Mouse (Mus musculus) olfactory bulb, adult 2 months (tissue): ENCODE measurements around the gene 2700097O09Rik. TPM values are rescaled to one million over a fixed set of nuclear protein-coding genes. Genes with fewer than 3 reads are reported as not detected.

Source experiments
- H3K27ac ChIP-seq: fragments of 200-500 bp; 2 replicates; pipeline ENCODE4 v1.5.1; 2012; ENCODE audit warnings: low read depth, low read length; ENCODE audit not compliant: insufficient read depth
- H3K4me1 ChIP-seq: fragments of 200-500 bp; 2 replicates; pipeline ENCODE4 v1.6.1; 2012; ENCODE audit warnings: low read length; ENCODE audit not compliant: control insufficient read depth, insufficient read depth
- H3K4me3 ChIP-seq: fragments of 200-500 bp; 2 replicates; pipeline ENCODE4 v1.5.1; 2012; ENCODE audit warnings: mild to moderate bottlenecking, low read depth, low read length, moderate library complexity; ENCODE audit not compliant: insufficient read depth
- CTCF ChIP-seq: fragments of 200-500 bp; IDR thresholded peaks from 2 replicates; pipeline ENCODE4 v1.5.1; 2012; ENCODE audit warnings: low read depth, mild to moderate bottlenecking, low read length, moderate library complexity; ENCODE audit not compliant: insufficient read depth
- POLR2A ChIP-seq: fragments of 200-500 bp; IDR thresholded peaks from 2 replicates; pipeline ENCODE4 v1.6.1; 2012; ENCODE audit warnings: mild to moderate bottlenecking, low read depth, low read length, moderate library complexity; ENCODE audit not compliant: insufficient read depth
- WGBS: fragments of 180-500 bp; shearing (Covaris S2); methylation state at CpG from one replicate; pipeline ENCODE4 v1.1.7; 2018; 5-methylcytosine and 5-hydroxymethylcytosine counted together
- polyA plus RNA-seq: library from polyadenylated mRNA; stranded (reverse); fragments of >200 nt; gene quantifications from 2 replicates; pipeline ENCODE4 v1.2.4, GENCODE M21; 2012; ENCODE audit warnings: low replicate concordance; ENCODE audit not compliant: missing spikeins, insufficient read depth, insufficient read length

The 2700097O09Rik gene
- polyA plus RNA-seq, 1 experiment = not detected

GRCm38 (mm10) chr12:55051210-55052173 lies 28.4 kb downstream of the 2700097O09Rik start:
- WGBS = 92% methylated on average over 8 of the region's 8 CpGs
- no peak overlapping the region for H3K4me3 ChIP-seq
- H3K27ac ChIP-seq = no peak overlapping the region
- TF ChIP-seq POLR2A (no peak), CTCF (no peak)
- H3K4me1 ChIP-seq = no peaks in the 10 kb centered on the region

- Histone ChIP-seq H3K27ac (no peak overlapping the region), H3K4me1 (no peaks in the 10 kb centered on the region), H3K4me3 (no peak overlapping the region)
- TF ChIP-seq CTCF (no peak), POLR2A (no peak)
- WGBS = 94% methylated on average over 8 of the region's 8 CpGs
Observed at GRCm38 (mm10) chr12:55049731-55050353, 30.1 kb downstream of the 2700097O09Rik start.

DNA sequence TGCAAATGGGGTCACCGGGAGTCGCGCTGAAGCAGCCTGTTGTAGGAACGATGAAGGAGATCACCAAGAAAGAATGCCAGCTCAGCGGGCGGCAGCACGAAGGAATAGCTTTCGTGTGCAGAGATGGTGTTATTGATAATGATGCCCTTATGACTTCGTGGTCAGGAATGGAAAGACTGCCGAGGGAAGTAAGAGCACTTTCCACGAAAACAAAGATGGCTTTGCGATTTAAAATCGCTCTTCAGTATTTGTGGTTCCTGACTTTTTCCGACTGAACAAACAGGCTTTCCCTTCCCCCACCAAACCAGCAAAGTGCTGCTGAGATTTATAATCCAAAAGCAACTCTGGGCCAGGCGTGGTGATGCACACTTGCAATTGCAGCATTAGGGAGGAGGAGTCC lies 38.9 kb downstream of the 2700097O09Rik start:
- Histone ChIP-seq H3K27ac (no peak overlapping the region), H3K4me3 (no peak overlapping the region), H3K4me1 (no peaks in the 10 kb centered on the region)
- 83% methylated on average over 15 of the region's 15 CpGs for WGBS
- no peak for TF ChIP-seq POLR2A
- no peak for TF ChIP-seq CTCF

- Histone ChIP-seq H3K27ac (no peak overlapping the region), H3K4me1 (no peaks in the 10 kb centered on the region), H3K4me3 (no peak overlapping the region)
- TF ChIP-seq POLR2A (no peak), CTCF (no peak)
- WGBS = 79% methylated on average over 3 of the region's 3 CpGs
Observed at GRCm38 (mm10) chr12:55027088-55027487, 52.8 kb downstream of the 2700097O09Rik start.

GRCm38 (mm10) chr12:55023284-55023683 lies 56.6 kb downstream of the 2700097O09Rik start:
- TF ChIP-seq POLR2A (no peak), CTCF (no peak)
- Histone ChIP-seq H3K4me3 (no peak overlapping the region), H3K27ac (no peak overlapping the region), H3K4me1 (no peaks in the 10 kb centered on the region)
- WGBS = 83% methylated on average over 2 of the region's 2 CpGs

DNA sequence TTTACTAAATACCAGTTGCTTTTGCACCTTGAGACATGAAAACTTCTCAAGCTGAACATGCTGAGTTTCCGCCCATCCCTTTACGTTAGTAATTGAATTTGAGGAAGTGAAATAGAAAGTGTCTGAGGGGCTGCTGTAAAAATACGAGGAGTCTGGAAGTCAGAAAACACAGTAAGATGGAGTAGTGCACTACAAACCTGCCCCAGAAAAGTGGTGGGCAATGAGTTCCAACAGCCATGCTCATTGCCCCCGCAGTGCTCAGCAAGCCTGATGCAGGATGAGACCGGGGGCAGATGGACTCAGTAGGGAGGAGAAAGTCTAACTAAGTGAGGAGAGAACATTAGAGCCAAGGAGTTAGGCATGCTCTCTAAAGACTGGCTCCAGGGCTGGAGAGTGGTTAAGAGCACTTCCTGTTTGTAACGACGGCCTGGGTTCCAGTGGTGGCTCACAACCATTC lies 60.5 kb downstream of the 2700097O09Rik start:
- Histone ChIP-seq H3K4me3 (no peak overlapping the region), H3K27ac (no peak overlapping the region), H3K4me1 (no peaks in the 10 kb centered on the region)
- TF ChIP-seq CTCF (no peak), POLR2A (no peak)
- WGBS = 90% methylated on average over 7 of the region's 7 CpGs

DNA sequence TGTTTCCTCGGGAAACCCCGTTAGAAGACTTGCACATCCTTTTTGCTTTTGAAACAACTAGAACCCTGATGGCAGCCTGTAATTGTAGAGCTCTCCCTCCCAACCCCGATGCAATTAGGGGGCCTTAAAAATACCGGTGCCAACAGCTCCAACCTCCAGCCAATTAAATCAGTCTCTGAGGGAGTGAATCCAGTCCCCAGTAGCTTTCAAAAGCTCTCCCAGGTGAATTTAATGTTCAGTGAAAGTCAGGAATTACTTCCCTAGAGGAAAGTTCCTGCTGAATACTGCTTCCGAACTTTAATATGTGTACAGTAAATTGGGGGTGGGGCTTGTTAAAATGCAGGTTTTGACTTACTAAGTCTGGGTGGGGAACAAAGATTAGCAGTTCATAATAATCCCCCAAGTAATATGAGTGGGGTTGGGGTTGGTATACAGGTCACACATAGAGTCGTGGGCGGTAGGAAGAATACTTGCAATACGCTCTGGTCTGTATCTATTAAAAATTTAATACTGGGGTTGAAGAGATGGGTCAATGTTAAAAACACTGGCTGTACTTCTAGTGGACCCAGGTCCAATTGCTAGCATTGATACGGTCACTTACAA lies 62.7 kb downstream of the 2700097O09Rik start:
- no peak overlapping the region for H3K27ac ChIP-seq
- H3K4me1 ChIP-seq = no peaks in the 10 kb centered on the region
- TF ChIP-seq POLR2A (no peak), CTCF (no peak)
- no peak overlapping the region for H3K4me3 ChIP-seq
- WGBS = 40% methylated on average over 9 of the region's 9 CpGs

GRCm38 (mm10) chr12:55016339-55017118 lies 63.4 kb downstream of the 2700097O09Rik start:
- Histone ChIP-seq H3K4me3 (no peak overlapping the region), H3K4me1 (no peaks in the 10 kb centered on the region), H3K27ac (no peak overlapping the region)
- TF ChIP-seq CTCF (no peak), POLR2A (no peak)
- WGBS = 52% methylated on average over 8 of the region's 8 CpGs
